Mouse (Mus musculus) T-helper 1 cell (primary cell): ENCODE measurements around the gene Aldh3a1.

ENCODE experiments used
- in situ Hi-C: fragments of 300-600 bp; cut with MboI, MseI; formaldehyde crosslinking; loops from one replicate; pipeline ENCODE4 v1.15.1; 2025; ENCODE audit warnings: high pct_unique_total_duplicates

The Aldh3a1 gene

DNA sequence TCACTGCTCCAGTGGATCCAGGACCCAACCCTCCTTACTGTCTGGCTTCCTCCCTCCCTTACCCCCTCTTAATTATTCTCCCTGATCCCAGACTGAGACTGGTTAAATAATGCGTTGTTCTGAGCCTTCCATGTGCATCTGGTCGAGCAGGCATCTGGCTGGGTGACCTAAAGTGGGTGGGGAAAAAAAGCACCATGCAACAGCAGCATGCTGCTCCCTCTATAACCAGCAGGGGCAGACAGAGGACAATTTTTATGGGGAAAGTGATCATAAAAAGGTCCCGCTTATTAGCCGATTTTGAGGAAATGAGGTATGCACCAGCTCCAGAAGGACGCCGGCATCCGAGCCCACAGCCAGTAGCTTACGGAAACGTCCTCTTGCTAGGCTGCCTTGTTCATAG is 24.0 kb downstream of the Aldh3a1 start:
- in situ Hi-C loops, result no loop called here

DNA sequence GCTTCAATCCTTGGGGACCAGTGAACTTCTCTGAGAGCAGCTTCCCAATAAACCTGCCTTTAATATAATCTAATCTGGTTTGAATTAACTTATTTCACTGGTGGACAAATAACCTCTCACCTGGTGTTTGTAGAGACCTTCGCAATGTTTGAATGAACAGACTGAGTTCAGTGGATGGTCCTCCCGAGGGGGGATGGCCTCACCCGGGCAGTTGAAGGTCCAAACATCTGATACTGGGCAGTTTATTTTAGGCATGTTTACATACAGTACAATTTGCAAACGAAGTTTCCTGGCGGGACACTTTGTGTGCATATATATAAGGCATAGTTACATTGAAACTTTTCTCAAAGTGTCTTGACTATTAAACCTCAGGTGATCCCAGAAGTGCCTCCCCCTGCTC is 26.8 kb downstream of the Aldh3a1 start:
- in situ Hi-C loops, result no loop called here

DNA sequence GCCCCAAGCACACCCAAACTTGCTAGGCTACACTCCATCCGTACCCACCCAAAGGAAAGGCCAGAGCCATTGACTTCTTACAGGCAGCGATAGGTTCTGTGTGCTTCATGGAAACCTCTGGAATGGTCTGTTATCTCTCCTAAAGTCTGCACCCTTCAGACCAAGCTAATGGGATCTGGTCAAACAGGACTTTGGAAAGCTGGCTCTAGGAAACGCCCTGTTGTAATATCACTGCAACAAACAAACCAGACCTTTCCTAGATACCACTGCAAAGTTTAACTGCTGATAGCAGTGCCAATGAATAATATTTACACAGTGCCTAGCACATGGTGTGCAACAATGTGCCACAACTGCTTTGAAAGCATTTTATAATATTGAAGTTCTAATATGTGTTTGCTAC is 28.7 kb downstream of the Aldh3a1 start:
- in situ Hi-C loops, result no loop called here

DNA sequence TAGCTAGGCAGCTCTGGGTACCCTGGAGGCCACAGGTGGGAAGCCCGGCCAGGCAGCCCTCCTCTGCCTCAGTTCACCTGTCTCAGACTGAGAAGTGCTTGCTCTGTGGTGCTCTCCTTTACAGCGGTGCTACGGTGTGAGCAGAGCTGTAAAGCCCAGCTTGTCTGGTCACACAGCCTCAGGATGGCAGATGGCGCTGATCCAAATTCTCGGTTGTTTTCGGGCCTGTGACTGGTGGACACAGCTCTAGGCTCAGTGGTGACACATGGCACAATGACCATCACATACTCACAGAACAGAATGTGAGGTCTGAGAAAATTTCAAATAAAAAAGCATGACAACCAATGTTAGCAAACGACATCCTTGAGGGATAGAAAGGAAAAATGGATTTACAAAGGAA is 37.1 kb downstream of the Aldh3a1 start:
- in situ Hi-C loops, result no loop called here

DNA sequence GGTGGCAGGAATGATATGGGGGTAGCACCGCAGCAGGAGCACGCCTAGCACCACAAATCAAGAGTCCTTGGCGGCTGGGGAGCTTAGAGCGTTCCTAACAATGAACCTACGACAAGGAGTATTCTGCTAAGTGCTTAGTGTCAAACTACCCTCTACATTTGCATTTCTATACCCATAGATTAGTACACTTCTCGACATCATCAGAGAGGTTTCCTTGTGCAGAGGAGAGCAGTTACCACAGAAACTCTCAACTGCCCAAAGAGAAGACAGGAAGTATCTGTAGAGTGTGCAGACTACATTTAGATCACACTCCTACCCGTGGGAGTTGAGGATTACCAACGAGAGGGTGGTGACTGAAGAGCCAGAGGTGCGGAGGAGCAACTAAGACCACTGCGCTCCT is 44.4 kb downstream of the Aldh3a1 start:
- in situ Hi-C loops, result no loop called here

DNA sequence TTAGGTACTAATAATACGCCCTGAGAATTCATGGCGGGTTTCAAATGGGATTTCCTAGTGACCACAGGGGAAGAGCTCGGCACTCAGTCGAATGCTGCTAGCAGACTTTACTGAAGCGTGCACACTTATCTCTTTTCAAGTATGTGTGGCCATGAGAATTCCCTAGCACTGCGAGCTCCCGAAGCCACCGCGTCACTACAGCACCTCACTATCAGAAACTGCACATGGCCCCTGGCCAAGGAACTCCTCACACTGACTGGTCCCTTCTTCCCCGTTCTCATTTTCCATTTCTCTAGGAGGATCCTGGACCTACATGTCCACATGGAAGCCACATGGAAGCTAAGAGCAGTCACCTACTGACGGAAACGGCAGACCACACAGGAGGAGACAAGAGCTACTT is 45.5 kb downstream of the Aldh3a1 start:
- in situ Hi-C loops, result no loop called here

DNA sequence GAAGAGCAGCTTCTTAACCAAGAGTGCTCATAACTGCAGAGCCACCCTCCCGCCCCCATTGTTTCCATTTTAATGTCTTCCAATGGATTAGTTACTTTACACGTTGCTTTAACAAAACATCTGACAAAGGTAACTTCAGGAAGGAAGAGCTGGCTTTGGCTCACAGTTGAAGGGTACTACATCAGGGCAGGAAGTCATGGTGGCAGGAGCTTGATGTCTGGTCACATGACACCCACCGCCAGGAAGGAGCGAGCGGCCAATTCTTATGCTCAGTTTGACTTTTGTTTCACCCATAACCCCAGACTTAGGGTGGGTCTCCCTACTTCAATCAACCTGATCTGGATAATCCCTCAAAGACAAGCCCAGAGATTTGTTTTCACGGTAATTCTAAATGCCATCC is 51.8 kb downstream of the Aldh3a1 start:
- in situ Hi-C loops, result no loop called here

DNA sequence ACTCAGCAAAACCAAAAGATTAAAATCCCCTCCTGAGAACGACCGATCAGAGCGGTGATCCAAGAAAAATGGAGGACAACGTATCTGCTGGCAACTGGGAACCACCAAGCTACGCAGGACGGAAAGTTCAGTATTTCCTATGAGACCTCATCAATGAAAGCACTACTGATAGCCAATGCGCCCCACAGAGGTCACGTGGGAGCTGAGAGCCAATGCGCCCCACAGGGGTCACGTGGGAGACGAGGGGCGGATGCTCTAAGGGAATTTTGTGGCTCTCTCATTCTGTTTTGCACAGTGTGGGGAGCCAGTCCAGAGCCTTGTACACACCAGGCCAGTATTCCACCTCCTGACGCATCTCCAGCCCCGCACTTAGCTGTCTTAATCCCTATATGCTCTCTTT is 55.2 kb downstream of the Aldh3a1 start:
- in situ Hi-C loops, result no loop called here

DNA sequence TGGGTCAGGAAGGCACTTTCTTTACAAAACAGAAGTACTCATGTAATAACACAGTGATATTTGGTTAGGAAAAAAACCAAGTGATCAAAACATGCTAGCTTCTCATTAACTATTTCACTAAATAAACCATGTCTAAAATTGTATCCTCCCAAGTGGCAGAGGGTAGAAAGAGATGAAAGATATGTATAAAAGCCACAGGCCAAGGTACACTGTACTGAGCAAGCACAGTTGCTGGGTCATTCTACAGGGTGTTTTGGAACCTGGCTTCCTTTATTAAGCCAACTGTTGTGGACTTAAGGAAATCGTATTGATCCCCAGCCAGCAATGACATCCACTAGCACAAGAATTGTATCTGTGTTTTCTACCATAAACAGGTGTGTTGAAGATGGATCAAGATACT is 56.5 kb downstream of the Aldh3a1 start:
- in situ Hi-C loops, result no loop called here

DNA sequence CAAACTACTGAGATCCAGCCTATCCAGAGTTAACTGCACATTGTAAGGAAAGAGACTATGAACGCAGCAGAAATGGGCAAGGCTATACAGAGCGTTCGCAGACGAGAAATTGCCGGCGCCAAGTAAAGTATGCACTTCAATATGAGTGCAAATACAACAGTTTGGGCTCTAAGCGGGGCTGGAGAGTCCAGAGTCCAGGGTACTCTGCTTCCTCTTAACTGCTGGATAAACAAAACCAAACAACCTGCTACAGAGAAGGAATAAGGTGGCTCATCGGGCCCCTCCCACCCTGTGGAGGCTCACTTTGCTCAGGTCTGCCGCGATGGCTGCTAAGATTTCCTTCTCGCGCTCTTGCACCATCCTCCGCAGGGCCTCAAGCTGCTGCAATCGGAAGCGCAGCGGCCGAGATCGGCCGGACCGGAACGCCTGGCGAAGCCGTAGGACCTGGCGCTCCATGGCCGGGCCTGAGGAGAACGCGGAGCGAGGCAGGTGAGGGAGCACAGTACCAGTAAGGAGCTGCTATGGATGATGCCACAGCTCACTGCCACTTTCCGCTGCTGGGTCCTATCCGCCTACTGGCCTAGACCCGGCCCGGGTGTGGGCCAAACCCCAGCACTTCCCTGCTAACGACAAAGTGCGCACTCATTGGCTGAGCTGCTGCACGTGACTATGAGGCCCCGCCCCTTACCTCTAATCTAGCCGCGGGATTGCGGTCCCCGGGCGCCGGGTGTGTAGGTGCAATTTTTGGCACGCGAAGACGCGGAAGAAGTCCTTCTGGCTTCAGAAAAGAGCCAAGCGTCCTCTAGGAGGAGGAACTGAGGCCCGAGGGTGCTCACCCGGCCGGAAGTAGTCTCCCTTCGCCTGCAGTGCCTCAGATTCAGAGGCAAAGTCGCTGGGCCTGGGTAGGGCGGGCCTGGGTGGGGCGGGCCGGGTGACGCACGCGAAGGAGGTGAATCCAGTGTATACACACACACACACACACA is 59.5 kb downstream of the Aldh3a1 start, which contains the start of gene Aldh3a2:
Gene Aldh3a2 (minus strand): TSS at position 914 of the 983 bp plus-strand sequence.
- in situ Hi-C loops, result no loop called here
